Mouse (Mus musculus) lung, postnatal 4 days (tissue): ENCODE results near the gene Meltf.
"Not testable (repeated sequence)": the region's sequence is repeated elsewhere in the genome, so short reads cannot be mapped to it uniquely, and the experiment has no call there.

Experiments
- DNase-seq, 2 experiments: peaks; one replicate each; pipeline ENCODE4 v3.0.0; 2021

Meltf gene

DNA sequence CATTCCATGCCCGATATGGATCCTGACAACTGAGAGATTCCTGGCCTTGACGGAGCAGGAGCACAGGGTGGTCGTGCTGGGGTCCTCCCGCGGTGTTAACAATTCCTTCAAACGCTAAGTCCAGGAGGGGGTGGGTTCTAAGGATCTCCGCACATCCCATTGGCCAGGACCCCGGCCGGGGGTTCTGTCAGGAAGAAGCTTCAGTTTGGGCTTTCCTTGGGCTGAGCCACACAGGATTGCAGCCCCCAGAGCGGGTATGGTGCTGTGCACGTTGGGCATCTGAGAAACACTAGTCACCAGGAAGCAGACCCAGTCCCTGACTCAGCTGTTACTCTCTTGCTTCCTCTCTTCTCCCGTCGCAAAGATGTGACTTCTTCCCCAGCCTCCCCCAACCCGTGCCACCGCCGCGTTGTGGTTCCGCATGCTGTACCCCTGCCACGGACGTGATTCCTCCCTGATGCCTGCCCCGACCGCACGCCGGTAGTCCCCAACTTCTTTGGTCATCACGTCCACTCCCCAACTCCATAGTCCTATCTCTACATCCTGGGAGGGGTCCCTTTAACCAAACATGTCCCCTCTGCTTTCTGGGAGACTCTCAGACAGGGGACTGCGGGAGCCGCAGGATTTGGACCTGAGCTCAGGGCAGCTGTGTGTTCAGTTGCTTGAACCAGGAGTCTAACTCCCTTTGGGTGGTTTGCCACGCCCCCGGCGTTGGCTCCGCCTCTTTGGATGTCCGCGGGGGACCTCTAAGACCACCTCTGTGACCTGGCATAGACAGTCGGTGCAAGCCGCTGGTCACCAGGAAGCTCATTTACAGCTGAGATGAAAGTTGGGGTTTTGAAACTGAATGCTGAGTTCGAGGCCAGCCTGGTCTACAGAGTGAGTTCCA, 56.7 kb downstream of the Meltf start:
- peak in 1 of 2 experiments; percentile 25 for DNase-seq

DNA sequence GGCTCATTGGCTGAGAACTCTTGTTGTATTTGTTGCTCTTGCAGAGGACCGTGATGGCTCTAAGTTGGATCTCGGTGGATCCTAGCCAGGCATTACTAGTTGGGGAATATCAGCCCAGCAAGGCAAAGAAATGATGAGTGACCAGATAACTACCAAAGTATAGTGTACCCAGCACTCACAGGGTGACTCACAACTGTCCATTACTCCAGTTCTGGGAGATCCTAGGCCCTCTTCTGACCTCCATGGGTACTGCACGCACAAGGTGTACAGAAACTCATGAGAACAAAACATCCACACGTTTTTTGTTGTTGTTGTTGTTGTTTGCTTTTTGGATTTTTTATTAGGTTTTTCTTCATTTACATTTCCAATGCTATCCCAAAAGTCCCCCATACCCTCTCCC, 58.0 kb downstream of the Meltf start:
- no peak for DNase-seq

DNA sequence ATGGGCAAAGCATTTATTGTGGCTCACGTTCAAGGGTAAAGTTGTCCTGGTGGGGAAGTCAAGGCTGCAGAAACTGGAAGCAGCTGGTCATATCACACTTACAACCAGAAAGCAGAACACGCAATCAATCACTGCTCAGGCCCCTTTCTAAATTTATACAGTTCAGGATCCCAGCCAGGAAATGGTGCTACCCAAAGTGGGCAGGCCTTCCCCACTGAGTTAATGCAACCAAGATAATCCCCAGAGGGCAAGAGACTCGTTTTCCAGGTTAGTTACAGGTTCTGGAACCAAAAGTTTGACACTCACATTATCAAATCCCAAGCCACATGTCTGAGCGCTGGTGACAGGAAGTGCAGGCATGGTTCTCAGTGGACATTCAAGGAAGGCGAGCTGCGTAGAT, 60.2 kb downstream of the Meltf start:
- DNase-seq: no peak

DNA sequence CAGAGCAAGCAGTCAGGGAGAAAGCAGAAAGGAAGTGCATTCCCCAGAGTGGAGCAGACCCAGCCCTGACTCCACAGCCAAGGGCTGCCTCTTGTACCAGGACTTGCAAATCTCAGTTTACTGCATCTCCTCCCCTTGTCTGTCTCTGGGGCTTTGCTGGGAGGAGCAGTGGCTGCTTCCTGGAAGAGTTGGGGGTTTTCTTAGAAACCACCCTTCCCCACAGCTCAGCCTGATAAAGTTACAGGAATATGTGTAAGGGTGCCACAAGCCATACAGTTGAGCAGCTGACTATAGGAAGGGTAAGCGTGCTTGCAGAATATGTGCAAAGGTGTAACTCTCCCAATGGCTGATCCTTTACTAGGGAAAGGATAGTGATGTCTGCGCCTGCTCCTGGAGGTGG, 62.0 kb downstream of the Meltf start:
- no peak for DNase-seq

DNA sequence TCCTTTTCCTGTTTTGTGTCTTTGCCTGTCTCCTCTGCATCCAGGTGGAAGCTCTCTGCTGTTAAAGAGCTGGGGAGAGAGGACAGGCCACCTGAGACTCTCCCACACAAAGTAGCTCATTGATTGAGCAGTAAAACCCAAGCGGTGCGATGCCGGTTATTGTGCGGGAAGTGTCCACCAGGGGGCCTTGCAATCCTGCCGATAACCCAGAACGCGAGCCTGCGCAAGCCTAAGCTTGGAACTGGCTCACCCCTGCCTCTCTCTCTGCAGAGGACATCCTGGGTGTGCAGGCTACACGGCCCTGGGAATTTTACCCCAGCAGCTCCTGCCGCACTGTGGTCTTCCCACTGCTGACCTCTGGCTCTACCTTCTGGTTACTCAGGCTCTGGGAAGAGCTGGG, 65.4 kb downstream of the Meltf start:
- DNase-seq: peak; percentile 74 to 84

DNA sequence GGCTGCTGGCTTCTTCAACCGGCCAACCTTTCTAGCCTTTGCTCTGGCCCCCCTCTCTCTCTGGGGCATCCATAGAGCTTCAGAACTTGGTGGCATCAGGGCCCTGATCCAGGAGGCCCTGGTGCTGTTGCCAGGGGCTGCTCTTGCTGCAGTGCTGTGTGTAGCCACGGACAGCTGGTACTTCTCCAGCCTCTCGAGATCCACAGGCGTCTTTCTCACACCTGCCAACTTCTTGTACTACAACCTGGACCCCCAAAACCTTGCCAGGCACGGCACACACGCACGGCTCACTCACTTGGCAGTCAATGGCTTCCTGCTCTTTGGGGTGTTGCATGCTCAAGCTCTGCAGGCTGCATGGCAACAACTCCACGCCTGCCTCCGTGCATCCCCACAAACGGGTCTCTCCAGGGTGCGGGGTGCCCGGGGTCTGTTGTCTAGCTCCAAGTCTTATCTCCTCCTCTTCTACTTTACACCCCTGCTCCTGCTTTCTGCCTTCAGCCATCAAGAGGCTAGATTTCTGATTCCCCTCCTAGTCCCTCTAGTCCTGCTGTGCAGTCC, 66.2 kb downstream of the Meltf start:
- DNase-seq: no peak

DNA sequence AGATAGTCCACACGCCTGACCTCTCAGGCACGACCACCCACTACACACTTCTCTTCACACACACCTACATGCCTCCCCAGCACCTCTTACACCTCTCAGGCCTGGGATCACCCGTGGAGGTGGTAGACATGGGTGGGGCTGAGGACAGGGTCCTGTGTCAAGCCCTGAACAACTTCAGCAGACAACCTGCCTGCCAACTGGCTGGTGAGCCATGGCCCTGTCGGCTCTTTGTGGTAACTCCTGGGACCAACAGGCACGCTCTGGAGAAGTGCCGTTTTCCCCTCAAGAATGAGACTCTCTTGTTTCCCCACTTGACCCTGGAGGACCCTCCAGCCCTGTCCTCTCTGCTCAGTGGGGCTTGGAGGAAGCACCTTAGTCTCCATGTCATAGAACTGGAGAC, 66.8 kb downstream of the Meltf start:
- DNase-seq: no peak

DNA sequence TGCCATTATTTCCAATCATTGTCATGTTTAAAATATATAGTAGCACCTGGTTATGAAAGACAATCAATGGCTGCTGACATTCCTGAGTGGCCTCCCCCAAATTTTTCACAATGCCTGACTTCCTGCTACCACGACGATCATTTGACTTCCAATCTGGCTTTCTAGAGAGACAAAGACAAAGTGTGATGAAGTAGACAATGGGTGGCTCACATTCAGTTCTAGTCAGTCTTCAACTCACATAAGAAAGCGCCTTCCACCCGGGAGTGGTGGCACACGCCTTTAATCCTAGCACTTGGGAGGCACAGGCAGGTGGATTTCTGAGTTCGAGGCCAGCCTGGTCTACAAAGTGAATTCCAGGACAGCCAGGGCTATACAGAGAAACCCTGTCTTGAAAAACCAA, 67.4 kb downstream of the Meltf start:
- not testable (repeated sequence) for DNase-seq

DNA sequence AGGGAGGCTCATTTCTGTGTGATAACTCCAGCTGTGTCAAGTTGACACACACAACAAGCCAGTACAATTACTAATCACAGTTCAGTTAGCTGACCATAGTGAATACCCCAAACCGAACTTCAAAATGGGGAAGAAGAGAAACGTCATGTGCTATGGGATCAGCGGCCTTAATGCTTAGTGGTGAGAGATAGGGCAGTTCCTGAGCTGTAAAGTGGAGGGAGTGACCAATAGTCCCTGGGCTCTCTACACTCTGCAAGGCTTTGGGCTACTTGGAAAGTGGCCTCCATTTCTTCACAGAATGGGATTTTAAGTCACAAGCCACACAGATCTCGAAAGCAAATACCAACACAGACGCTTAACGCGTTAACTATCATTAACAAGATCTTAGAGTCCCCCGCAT, 68.7 kb downstream of the Meltf start:
- DNase-seq: no peak

DNA sequence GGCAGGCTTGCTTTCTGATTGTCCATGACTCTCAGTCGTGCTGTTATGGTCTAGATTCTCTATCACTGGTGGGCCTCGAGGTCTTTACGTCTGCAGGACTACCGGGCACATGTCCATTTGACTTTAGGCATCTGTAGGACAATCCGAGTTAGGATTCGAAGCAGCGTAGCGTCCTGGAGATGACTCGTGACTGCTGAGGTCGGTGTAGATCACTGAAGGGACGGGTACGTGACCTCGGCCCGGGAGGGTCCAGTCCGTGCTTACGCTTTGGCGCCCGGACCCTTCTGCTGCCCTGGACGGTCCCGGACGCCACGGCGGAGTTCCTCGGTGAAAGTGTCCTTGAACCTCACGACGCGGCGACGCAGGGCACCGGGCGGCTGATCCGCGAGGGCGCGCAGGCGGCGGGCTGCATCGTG, 69.3 kb downstream of the Meltf start:
- no peak for DNase-seq

DNA sequence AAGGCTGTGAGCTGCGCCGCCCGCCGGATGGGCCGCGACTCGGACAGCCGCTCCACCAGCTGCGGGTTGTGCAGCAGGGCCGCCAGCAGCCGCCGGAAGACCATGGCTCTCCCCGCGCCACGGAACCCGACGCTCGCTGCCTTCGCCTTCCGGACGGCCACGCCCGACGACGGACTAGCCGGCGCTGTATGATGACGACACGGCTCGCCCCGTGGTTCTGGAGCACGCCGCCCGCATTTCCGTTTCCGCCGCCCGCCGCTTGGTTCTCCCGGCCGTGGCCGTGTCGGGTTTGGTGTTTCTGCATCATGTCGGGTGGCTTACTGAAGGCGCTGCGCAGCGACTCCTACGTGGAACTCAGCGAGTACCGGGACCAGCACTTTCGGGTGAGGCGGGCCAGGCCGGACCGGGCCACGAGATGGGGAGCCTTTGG, 69.8 kb downstream of the Meltf start, which contains the start of the genes 0610012G03Rik and Ncbp2:
TSS of gene 0610012G03Rik (minus strand) at position 150 of the 430 bp plus-strand sequence.
TSS of gene Ncbp2 (plus strand) at position 169 of the 430 bp plus-strand sequence.
- DNase-seq: peak; percentile 97 to 98
